Mouse (Mus musculus) forebrain, embryonic 15.5 days (tissue): ENCODE measurements around the gene Vegfb. TPM values are rescaled to one million over a fixed set of nuclear protein-coding genes. Genes with fewer than 3 reads are reported as not detected.

Experiments used
- ATAC-seq: fragments of 200-750 bp; cut with Nextera tagmentation; replicated peaks from 2 replicates; pipeline ENCODE4 v1.8.0; 2017; ENCODE audit warnings: mild to moderate bottlenecking, moderate TSS enrichment, moderate library complexity
- H3K27ac ChIP-seq: fragments of 300-500 bp; sonication (generic); replicated peaks from 2 replicates; pipeline ENCODE4 v1.5.1; 2015; ENCODE audit warnings: mild to moderate bottlenecking, inconsistent platforms
- H3K27me3 ChIP-seq: fragments of 300-500 bp; sonication (generic); 2 replicates; pipeline ENCODE4 v1.6.1; 2015; ENCODE audit warnings: inconsistent platforms
- H3K36me3 ChIP-seq: fragments of 300-500 bp; sonication (generic); 2 replicates; pipeline ENCODE4 v1.6.1; 2015; ENCODE audit warnings: mild to moderate bottlenecking, inconsistent platforms
- H3K4me1 ChIP-seq: fragments of 300-500 bp; sonication (generic); 2 replicates; pipeline ENCODE4 v1.6.1; 2015; ENCODE audit warnings: inconsistent platforms
- H3K4me2 ChIP-seq: fragments of 300-500 bp; sonication (generic); replicated peaks from 2 replicates; pipeline ENCODE4 v1.6.1; 2015; ENCODE audit warnings: mild to moderate bottlenecking, inconsistent platforms
- H3K4me3 ChIP-seq: fragments of 300-500 bp; sonication (generic); 2 replicates; pipeline ENCODE4 v1.5.1; 2015; ENCODE audit warnings: mild to moderate bottlenecking, inconsistent platforms
- H3K9ac ChIP-seq: fragments of 300-500 bp; sonication (generic); replicated peaks from 2 replicates; pipeline ENCODE4 v1.6.1; 2015; ENCODE audit warnings: mild to moderate bottlenecking, inconsistent platforms
- H3K9me3 ChIP-seq: fragments of 300-500 bp; sonication (generic); 2 replicates; pipeline ENCODE4 v1.6.1; 2016; ENCODE audit warnings: inconsistent platforms
- WGBS: fragments of 180-500 bp; shearing (Covaris S2); methylation state at CpG from one replicate; pipeline ENCODE4 v1.1.7; 2015; ENCODE audit warnings: mixed read lengths; 5-methylcytosine and 5-hydroxymethylcytosine counted together
- polyA plus RNA-seq: library from polyadenylated mRNA; unstranded; fragments of >200 nt; fragmentation: Nextera tagmentation; extraction: Ambion mirVana; gene quantifications from 2 replicates; pipeline ENCODE4 v1.2.1, GENCODE M21; 2015

The Vegfb gene
- polyA plus RNA-seq, 1 experiment from 2014 or later, result 46.7 TPM

GRCm38 (mm10) chr19:6956461-6956860 is 31.0 kb downstream of the Vegfb start:
- Histone ChIP-seq H3K27ac (no peak overlapping the region), H3K4me3 (no peak overlapping the region), H3K36me3 (no peaks in the 10 kb centered on the region), H3K9ac (no peak overlapping the region), H3K4me1 (peaks cover 10% of the 10 kb centered on the region), H3K27me3 (no peaks in the 10 kb centered on the region), H3K4me2 (no peak overlapping the region), H3K9me3 (no peaks in the 10 kb centered on the region)
- 84% methylated on average over 10 of the region's 10 CpGs for WGBS
- no peak for ATAC-seq

DNA sequence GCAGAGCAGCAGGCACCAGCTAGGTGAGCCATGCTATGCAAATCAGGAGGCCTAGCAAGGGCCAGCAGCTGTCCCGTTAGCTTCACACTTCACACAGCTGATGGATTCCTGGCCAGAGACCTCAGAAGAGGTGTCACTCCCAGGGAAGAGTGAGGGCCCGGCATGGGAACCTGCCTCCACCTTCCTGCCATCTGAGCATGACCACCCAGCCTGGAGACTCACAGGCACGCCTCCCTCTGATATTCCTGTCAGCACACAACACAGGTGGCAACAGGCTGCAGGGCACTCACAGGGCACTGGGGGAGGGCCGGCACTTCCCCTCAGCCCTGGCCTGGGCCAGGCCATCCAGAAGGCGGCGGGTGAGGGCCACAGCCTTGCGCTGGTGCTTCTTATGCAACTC is 32.0 kb downstream of the Vegfb start:
- no peaks in the 10 kb centered on the region for H3K9me3 ChIP-seq
- 96% methylated on average over 7 of the region's 7 CpGs for WGBS
- ATAC-seq, result no peak
- H3K4me2 ChIP-seq, result no peak overlapping the region
- H3K27ac ChIP-seq, result no peak overlapping the region
- no peak overlapping the region for H3K4me3 ChIP-seq
- H3K4me1 ChIP-seq, result peaks cover 11% of the 10 kb centered on the region
- H3K27me3 ChIP-seq, result no peaks in the 10 kb centered on the region
- no peaks in the 10 kb centered on the region for H3K36me3 ChIP-seq
- no peak overlapping the region for H3K9ac ChIP-seq

DNA sequence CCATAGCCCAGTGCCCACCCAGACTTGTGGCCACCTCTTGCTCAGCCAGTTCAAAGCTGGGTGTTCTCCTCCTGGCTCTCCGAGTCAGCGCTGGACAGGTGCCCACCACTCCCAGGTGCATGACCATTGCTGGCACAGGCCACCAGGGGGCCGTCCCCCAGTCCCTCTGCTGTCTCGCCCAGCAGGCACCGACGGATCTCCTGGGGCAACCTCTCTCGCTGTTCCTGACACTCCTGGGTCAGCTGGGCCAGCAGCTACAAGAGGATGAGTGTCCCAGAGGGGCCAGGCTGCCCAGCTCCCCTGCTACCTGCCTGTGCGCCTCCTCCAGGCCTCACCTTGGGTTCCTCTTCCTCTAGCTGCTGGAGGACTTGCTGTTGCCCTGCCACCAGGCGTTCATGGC is 33.4 kb downstream of the Vegfb start:
- Histone ChIP-seq H3K27me3 (no peaks in the 10 kb centered on the region), H3K27ac (no peak overlapping the region), H3K4me3 (no peak overlapping the region), H3K4me2 (no peak overlapping the region), H3K9me3 (no peaks in the 10 kb centered on the region), H3K36me3 (no peaks in the 10 kb centered on the region), H3K9ac (no peak overlapping the region), H3K4me1 (peaks cover 21% of the 10 kb centered on the region)
- 46% methylated on average over 9 of the region's 9 CpGs for WGBS
- ATAC-seq, result no peak

DNA sequence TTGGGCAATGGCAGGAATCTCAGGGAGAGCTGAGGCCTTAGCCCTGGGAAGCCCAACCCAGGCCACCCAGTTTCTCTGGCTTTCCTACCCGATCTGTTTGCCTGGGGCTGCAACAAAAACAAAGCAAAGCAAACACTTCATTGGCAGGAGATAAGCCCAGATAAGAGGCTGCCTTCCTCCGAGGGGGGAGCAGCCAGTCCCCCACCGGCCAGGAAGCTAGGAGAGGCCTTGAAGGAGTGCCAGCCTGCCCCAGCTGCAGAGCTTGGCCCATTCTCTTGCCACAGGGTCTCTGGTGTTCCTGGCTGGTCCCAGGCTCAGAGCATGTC is 34.8 kb downstream of the Vegfb start:
- peak overlapping the region; percentile 95 for H3K27ac ChIP-seq
- WGBS, result 14% methylated on average over 3 of the region's 3 CpGs
- peaks cover 21% of the 10 kb centered on the region for H3K4me1 ChIP-seq
- no peaks in the 10 kb centered on the region for H3K9me3 ChIP-seq
- peak overlapping the region; percentile 74 for H3K9ac ChIP-seq
- ATAC-seq, result no peak
- no peaks in the 10 kb centered on the region for H3K27me3 ChIP-seq
- peak overlapping the region; percentile 94 for H3K4me2 ChIP-seq
- no peaks in the 10 kb centered on the region for H3K36me3 ChIP-seq
- H3K4me3 ChIP-seq, result peak overlapping the region; percentile 63

- Histone ChIP-seq H3K4me2 (peak overlapping the region; percentile 94), H3K36me3 (peaks cover under 1% of the 10 kb centered on the region; the same call in 1 of the 2 replicates), H3K9me3 (no peaks in the 10 kb centered on the region), H3K4me1 (peaks cover 21% of the 10 kb centered on the region), H3K4me3 (peak overlapping the region; percentile 63), H3K9ac (peak overlapping the region; percentile 74), H3K27me3 (no peaks in the 10 kb centered on the region), H3K27ac (peak overlapping the region; percentile 95)
- peak; percentile 11 for ATAC-seq
- WGBS, result 2% methylated on average over 31 of the region's 31 CpGs
Observed at GRCm38 (mm10) chr19:6951994-6952711, 35.3 kb downstream of the Vegfb start.

DNA sequence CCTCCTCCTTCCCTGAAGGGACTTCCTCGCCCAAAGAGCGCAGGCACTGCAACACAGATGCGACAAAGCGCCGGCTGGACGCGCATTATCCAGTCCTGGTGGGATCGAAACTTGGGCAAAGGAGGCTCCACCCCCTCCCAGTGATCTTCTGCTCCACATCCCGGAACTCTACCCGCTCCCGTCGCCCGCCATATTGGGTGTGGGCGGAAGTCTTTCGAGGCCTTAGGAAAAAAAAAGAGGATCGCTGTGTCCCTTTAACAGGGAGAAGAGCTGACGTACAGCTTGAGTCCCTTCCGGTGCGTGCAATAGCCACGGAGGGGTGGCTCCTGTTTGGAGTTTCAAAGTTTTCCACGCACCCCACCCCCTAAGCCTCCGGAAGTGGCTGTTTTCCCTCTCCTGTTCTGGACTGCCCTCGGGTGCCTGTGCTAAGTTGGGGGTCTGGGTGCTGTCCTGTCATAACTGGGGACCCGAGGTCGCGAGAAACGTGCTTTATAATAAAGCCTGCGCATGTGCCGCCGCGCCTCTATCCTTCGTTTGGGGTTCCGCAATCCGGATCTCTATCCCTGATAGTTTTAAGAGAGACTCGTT is 36.0 kb downstream of the Vegfb start:
- Histone ChIP-seq H3K4me3 (peak overlapping the region; percentile 63), H3K9me3 (no peaks in the 10 kb centered on the region), H3K27me3 (no peaks in the 10 kb centered on the region), H3K36me3 (peaks cover 2% of the 10 kb centered on the region; the same call in 1 of the 2 replicates), H3K9ac (peak overlapping the region; percentile 74), H3K27ac (peak overlapping the region; percentile 95), H3K4me2 (peak overlapping the region; percentile 94), H3K4me1 (peaks cover 21% of the 10 kb centered on the region)
- WGBS, result under 1% methylated on average over 35 of the region's 35 CpGs
- peak; percentile 85 for ATAC-seq

DNA sequence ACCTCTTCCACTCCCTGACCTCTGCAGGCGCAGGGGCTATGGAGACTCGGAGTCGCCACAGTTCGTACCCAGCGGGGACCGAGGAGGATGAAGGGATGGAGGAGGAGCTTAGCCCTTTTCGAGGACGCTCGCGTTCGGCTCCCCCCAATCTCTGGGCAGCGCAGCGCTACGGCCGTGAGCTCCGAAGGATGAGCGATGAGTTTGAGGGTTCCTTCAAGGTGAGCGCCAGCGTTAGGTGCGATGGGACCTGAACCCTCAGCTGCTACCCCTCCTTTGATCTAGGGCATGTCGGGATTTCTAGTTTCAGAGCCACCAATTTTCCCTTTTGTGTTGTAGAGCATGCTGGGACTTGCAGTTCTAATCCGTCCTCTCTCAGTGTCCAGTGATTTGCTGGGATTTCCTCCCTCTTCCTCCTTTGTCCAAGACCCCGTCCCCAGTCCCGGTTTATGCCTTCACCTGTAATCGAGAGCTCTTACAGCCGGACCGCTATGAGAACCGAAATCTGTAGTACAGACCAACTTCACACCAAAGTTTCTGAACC is 36.8 kb downstream of the Vegfb start:
- Histone ChIP-seq H3K36me3 (peaks cover 3% of the 10 kb centered on the region; the same call in 1 of the 2 replicates), H3K4me1 (peaks cover 21% of the 10 kb centered on the region), H3K9me3 (no peaks in the 10 kb centered on the region), H3K27me3 (no peaks in the 10 kb centered on the region), H3K4me3 (peak overlapping the region; percentile 63), H3K27ac (peak overlapping the region; percentile 95), H3K9ac (peak overlapping the region; percentile 74), H3K4me2 (peak overlapping the region; percentile 94)
- under 1% methylated on average over 28 of the region's 28 CpGs for WGBS
- peak; percentile 57 for ATAC-seq

DNA sequence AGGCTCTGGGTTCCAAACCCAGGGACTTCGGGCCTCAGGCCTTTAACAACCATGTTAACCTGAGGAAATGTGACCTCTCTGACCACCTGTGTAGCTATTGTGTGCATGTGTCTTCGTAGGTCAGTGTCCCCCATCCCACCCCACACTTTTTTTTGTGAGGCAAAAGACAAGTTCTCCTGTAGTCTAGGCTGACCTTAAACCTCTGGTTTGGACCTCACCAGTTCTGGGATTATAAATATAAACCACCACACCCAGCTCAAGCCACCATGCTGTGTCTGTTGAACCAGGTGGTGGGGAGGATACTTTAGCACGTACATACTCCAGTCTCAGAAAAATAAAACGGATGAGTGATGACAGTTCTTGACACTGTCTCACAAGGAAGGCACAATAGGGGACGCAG is 37.5 kb downstream of the Vegfb start:
- WGBS, result 52% methylated on average over 5 of the region's 5 CpGs
- Histone ChIP-seq H3K9me3 (no peaks in the 10 kb centered on the region), H3K27ac (peak overlapping the region; percentile 95), H3K4me2 (peak overlapping the region; percentile 94), H3K4me3 (peak overlapping the region; percentile 63), H3K4me1 (peaks cover 21% of the 10 kb centered on the region), H3K36me3 (peaks cover 6% of the 10 kb centered on the region; the same call in 1 of the 2 replicates), H3K9ac (peak overlapping the region; percentile 74), H3K27me3 (no peaks in the 10 kb centered on the region)
- ATAC-seq, result no peak

- H3K27ac ChIP-seq, result no peak overlapping the region
- H3K4me1 ChIP-seq, result peaks cover 21% of the 10 kb centered on the region
- no peak for ATAC-seq
- no peaks in the 10 kb centered on the region for H3K27me3 ChIP-seq
- H3K36me3 ChIP-seq, result peaks cover 6% of the 10 kb centered on the region; the same call in 1 of the 2 replicates
- H3K9me3 ChIP-seq, result no peaks in the 10 kb centered on the region
- no peak overlapping the region for H3K9ac ChIP-seq
- H3K4me2 ChIP-seq, result no peak overlapping the region
- 90% methylated on average over 5 of the region's 5 CpGs for WGBS
- H3K4me3 ChIP-seq, result no peak overlapping the region
Observed at GRCm38 (mm10) chr19:6949532-6949931, 37.9 kb downstream of the Vegfb start.

DNA sequence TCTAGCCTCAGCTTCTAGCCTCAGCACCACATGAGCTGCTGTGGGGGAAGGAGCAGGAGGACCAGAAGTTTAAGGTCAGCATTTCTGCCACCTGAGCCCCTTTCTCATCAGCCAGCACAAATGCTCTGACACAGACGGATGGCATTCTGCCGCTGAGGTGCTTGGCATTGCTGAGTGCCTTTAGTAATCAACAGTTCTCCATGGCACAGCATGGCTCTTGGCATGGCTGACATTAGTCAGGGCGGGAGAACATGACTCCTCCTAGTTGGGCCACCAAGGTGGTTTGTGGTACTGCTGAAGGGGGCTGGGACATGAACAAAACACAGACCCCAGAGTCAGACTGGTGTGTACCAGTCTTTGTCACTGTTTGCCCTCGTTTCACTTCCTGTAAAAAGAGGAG is 39.3 kb downstream of the Vegfb start:
- Histone ChIP-seq H3K9ac (no peak overlapping the region), H3K9me3 (no peaks in the 10 kb centered on the region), H3K4me1 (peaks cover 23% of the 10 kb centered on the region), H3K27ac (no peak overlapping the region), H3K4me3 (no peak overlapping the region), H3K36me3 (peaks cover 6% of the 10 kb centered on the region; the same call in 1 of the 2 replicates), H3K4me2 (no peak overlapping the region), H3K27me3 (no peaks in the 10 kb centered on the region)
- ATAC-seq, result no peak
- WGBS, result 77% methylated on average over 4 of the region's 4 CpGs

- Histone ChIP-seq H3K4me1 (peaks cover 25% of the 10 kb centered on the region), H3K4me3 (no peak overlapping the region), H3K27ac (no peak overlapping the region), H3K27me3 (no peaks in the 10 kb centered on the region), H3K9me3 (no peaks in the 10 kb centered on the region), H3K4me2 (no peak overlapping the region), H3K9ac (no peak overlapping the region), H3K36me3 (peaks cover 6% of the 10 kb centered on the region; the same call in 1 of the 2 replicates)
- 51% methylated on average over 4 of the region's 4 CpGs for WGBS
- ATAC-seq, result no peak
Observed at GRCm38 (mm10) chr19:6947742-6948141, 39.7 kb downstream of the Vegfb start.

- H3K27me3 ChIP-seq, result no peaks in the 10 kb centered on the region
- ATAC-seq, result no peak
Observed at GRCm38 (mm10) chr19:6943709-6944108, 43.7 kb downstream of the Vegfb start.

More at GRCm38 (mm10) chr19:6943709-6944108, 43.7 kb downstream of the Vegfb start:
- Histone ChIP-seq H3K36me3 (peaks cover 6% of the 10 kb centered on the region; the same call in 1 of the 2 replicates), H3K9ac (no peak overlapping the region), H3K27ac (no peak overlapping the region), H3K9me3 (no peaks in the 10 kb centered on the region), H3K4me1 (peaks cover 35% of the 10 kb centered on the region), H3K4me3 (no peak overlapping the region), H3K4me2 (no peak overlapping the region)
- WGBS, result 94% methylated on average over 6 of the region's 6 CpGs
